Mouse (Mus musculus) adipocyte (in vitro differentiated cells): ENCODE results near the gene Slc44a3.

Source experiments
- DNase-seq: peaks from one replicate; pipeline ENCODE4 v3.0.0-alpha.2; 2016; ENCODE audit warnings: low spot score

Slc44a3 gene

DNA sequence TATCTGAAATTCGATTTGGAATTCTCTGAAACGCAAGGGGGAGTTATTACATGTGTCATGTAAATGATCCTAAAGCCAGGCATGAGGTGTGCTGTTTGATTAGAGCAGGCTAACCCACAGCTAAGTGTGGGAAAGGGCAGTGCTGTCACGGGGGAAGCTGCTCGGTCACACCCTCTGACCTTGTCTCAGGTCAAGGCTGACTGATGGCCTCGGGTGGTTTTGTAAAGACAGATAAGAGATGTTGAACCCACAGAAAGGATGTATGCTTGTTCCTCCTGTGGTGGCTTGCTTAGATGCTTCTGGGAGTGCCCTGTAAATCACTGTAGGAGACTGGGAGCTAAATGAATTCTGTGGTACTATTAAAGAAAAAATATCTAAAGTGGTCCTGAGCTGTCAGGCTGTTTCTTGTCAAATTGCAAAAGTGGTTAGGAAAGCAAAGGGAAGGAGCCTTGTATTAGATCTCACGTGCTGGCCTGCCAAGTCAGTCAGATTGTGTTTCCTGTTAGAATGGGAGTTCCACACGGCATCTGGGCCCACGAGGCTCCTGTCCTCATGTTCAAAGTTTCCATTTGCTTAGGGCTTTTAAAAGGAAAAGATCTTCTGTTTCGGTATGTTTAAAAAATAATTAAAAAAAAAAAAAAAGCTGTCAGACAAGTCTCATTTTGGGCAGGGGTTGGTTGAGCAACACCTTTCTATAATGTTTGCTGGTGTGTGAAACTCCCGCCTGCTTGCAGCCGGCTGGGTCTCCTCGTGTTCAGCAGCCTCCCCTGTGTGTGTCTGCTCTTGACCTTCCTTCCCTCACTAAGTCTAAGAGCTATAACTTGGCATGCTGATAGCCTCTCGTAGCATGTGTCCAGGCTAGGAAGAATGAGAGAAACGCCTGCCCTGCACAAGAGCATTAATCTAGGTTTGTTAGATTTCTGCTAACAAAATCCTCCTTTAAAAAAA, 73.4 kb downstream of the Slc44a3 start:
- no peak for DNase-seq

DNA sequence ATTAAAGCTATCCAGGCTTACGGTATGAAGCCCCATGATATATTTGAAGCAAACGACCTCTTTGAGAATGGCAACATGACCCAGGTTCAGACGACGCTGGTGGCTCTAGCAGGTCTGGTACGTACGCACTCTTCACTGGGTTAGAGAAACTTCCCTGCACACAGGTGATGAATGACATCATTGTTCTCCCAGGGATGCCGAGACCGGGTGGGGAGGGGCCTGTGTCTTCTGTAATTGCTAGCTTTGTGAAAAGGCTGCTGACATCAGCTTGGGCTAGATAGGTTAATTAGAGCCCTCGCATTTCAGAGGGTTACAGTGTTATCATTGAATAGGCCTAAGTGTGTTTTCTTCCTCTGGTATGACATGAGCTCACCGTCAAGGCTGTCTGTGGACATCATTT, 80.8 kb downstream of the Slc44a3 start:
- DNase-seq, result no peak

DNA sequence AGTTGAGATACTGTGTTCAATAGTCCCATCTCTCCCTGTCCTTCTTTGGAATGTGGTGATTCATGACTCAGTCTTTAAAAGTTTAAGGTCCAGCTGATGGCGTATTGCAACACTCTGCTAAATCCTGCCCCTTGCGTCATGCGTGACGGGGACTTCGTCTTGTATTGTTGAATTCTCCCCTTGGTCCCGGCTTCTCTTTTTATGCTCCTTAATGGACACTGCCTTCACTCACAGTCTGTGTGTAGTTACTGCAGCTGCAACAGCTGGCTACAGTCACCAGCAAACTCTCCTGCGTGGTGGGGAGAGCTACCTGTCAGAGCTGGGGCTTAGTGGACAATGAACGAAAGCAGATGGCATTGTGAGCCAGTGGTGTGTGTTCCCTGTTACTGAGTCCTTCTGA, 82.7 kb downstream of the Slc44a3 start:
- no peak for DNase-seq

DNA sequence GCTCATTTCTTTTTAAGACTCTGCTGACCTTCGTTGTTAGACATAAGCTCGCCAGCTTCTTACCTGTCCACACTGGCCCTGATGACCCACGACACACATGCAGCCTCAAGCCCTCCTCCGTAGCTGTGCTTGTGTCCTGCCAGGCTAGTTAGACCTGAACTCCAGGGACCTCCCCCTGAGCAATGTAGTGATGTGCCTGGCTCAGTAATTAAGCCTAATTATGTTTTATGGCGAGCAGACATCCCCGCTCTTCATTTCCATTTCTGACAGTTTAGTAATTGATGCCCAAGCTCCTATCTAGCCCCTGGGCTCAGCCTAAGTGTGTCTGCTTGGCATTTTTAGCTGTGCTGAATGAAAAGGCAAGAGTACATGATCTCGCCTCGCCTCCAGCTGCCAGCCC, 83.6 kb downstream of the Slc44a3 start:
- DNase-seq, result no peak

DNA sequence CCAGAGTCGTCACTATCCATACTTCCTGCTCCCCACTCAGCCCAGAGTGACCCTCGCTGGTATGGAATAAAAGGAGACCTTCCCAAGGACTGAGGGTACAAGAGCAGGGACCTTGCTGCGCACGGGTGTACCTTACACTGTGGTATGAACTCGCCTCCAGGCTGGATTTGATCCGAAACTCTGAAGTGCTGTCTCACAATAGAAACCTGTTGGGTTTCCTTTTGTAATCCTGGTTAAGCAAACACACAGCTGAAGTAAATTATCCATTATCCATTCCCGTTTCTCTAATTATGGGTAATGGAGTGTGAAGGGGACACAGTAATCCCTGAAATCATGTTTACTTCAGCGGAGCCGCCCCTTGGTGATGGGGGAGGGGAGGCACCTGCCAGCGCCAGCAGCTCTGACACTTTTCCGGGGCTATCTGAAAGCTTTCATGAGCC, 84.2 kb downstream of the Slc44a3 start:
- DNase-seq, result no peak

DNA sequence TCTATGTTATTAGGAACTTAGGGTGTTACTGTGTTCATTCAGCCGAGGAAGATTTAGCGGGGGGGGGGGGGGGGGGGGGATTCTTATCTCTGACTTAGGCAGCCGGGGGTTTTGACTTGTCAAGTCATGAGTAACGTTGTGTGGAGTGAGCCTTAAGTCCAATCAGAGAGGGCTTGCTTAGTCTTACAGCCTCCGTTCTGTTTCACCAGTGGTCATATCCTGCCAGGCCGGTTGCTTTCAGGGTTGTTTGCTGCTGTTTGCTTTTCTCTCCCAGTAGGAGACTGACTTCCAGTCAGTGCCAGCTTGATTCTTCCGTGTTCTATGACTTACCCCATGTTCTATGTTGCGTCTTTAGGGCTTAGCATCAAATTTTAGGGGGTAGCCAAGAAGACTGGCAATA, 85.8 kb downstream of the Slc44a3 start:
- DNase-seq, result no peak

DNA sequence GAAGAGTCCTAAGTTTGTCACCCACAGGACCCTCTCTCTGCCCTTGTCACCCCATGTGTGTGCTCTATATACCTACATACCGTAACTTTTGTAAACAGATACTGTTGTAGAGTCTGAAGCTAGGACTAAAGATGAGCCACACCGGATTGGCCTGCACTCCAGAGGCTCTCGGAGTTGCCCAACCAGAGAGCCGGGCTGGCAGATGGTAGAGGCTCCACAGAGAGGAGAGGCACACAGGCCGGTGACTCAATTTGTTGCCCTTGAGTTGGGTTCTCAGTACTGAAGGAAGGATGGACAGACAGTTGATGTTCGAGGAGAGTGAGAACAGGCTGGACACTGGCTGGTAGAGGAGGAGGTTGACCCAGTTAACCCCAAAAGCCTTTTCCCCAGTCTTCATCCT, 87.8 kb downstream of the Slc44a3 start:
- no peak for DNase-seq

DNA sequence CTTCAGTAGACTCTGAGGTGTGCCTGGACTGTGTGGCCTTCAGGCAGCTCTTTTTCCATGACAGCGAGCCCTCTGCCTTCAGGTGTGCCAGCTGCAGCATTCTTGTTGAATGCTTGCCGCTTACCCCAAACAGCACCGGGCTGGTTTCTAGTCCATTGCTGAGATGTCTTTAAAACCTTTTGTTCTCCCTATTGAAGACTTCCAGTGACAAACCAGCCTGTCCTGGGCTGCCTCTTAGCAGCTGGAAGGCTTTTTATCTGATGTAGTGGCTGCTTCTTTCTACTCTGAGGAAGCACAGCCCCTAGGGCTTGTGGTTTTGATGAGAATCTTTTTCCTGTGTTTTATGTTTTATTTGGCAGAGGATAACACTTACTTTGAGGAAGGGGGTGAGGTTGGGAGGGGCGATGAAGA, 88.3 kb downstream of the Slc44a3 start:
- DNase-seq, result no peak

DNA sequence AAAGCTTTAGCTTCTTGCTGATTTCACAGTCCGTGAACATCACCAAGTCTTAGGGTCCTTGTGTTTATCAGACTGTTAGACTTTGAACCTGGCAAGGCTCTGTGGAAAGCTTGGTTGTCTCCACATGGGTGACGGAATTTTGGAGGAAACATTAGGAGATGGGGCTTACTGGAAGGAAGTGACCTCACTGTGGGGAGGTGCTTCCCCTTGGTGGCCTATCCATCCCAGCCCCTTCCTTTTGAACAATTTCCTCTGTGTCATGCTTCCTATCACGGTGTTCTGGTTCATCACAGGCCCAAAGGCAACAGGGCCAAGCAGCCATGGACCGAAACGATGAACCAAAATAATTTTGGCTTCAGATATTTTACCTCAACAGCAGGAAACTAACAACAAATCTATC, 89.9 kb downstream of the Slc44a3 start:
- DNase-seq, result no peak

DNA sequence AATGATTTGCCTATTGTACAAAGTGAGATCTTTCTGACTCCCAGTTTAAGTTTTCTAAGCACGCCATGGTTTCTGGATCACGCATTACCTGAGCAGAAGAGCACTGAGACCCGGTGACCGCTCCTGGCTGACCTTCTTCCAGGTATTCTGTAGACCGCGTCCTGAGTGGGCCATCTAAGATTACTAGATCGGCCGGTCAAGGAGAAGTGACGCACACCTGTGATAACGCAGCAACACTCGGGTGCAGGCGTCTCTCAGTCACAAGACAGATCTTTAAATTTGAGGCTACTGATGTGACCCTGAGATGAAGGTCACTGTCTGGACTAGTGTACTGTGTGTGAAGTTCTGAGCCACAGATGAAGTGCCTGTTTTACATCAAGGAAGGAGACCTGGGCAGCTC, 90.7 kb downstream of the Slc44a3 start:
- no peak for DNase-seq

DNA sequence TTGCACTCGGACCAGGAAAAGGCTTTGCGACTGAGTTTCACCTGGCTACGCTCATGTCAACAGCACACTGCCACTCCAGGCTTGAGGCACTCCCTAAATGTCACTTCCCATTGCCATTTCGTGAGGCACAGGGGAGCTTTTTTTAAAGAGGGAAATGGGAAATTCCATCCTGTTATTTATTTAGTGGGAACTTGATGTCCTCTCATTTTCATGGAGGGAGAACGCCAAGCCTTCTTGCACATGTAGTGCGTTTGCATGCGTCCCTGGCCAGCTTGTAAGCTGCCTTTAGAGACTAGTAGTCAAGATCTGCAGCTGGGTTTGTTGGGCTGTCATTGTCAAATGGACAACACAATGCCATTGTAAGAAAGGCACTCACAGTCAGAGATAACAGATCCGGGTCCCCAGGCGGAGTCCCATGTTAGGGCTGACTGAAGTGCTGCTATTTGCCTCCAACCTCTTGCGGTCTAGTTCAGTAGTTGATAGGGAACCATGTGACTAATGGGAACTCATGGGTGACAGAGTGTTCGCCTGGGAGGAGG, 92.5 kb downstream of the Slc44a3 start:
- no peak for DNase-seq

DNA sequence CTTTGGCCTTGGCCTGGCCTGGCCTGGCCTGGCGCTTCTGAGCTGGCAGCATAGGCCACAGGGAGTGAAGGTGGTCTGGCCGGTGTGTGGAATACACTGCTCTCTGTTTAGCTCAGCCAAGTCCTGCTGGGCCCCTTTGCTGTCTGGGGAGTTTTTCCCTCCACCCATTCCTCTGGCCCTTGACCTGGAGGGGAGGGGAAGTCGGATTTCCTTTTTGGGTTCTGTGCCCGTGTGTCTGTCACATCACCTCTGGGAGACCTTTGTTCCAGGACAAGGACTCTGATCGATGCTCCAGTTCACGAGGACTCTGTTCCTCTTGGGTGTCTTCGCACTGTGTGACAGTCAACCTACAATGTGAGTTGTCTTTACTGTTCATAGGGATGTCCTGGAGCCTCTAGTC, 94.2 kb downstream of the Slc44a3 start:
- no peak for DNase-seq

DNA sequence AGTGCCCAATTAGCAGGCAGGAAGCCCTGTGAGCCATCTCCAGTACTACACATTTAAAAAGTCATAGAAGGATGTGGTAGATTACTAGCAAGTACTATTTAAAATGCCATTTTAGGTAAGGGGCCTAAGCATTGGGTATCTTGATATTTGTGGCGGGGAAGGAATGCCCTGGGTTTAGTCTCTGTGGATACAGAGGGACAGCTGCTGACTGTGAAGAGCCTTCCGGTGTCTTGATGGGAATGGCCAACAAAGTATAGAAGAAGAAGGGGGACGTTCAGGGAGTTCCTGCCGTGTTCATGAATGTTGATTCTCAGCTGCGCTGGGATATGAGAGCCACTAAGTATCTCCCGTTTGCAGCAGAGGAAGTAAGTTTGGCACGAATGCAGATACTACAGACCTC, 95.1 kb downstream of the Slc44a3 start:
- DNase-seq, result no peak

DNA sequence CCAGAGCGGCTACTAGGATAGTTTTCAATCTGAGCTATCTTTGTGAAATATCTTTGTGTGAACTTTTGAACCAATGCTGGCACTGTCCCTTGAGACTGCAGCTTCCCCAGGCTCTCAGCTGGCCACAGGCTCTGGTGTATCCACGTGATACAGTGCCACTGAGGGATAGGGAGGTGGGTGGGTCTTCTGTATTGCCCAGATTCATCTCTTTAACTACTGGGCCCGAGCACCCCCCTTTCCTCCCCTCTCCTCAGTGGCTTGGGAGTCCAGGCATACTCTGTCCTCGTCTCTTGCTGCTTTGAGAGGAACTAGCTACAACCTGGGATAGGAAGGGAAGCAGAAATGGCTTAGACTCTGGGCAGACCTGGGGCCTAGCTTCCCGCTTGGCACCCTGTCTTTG, 96.9 kb downstream of the Slc44a3 start:
- no peak for DNase-seq

DNA sequence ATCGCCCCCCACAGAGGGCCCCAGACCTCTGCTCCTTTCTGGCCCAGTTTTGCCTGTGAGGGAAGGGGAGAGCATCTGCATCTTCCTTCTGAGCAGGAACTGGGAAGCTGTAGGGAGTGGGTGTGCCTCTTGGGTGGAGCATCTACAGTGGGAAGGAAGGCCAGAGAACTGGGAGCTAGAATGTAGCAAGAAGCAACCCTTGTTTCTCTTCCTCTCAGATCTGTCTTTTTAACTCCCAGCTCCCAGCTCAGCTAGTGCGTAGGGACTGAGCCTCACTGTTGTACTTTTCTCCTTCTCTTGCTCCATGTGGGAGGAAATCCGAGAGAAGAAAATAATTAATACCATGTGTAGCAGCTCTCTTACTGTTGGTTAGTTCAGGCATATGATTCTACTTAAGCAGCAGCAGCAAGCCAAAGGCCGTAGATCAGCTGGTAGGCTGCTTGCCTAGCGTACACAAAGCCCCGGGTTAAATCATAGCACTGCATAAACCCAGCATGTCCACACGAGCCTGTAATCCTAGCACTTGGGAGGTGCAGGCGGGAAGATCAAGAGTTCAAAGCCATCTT, 98.2 kb downstream of the Slc44a3 start:
- DNase-seq, result peak; percentile 61

DNA sequence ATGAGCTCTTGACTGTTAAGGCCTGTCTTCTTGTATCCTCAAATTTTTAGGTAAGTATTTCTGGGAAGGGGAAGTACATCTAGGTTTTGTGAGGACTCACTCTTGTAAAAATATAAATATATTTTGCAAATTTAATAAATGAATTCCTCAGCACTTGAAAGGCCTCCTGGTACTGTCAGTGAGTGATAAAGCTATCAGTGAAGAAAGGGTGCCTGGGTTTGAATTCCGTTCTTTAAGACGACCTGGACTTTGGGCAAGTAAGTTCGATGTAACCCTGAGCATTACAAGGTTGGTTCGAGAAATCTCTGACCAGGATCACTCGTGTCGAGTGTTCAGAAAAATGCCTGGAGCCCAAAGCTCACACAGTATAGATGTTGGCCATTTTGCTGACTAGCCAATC, 98.8 kb downstream of the Slc44a3 start:
- no peak for DNase-seq

DNA sequence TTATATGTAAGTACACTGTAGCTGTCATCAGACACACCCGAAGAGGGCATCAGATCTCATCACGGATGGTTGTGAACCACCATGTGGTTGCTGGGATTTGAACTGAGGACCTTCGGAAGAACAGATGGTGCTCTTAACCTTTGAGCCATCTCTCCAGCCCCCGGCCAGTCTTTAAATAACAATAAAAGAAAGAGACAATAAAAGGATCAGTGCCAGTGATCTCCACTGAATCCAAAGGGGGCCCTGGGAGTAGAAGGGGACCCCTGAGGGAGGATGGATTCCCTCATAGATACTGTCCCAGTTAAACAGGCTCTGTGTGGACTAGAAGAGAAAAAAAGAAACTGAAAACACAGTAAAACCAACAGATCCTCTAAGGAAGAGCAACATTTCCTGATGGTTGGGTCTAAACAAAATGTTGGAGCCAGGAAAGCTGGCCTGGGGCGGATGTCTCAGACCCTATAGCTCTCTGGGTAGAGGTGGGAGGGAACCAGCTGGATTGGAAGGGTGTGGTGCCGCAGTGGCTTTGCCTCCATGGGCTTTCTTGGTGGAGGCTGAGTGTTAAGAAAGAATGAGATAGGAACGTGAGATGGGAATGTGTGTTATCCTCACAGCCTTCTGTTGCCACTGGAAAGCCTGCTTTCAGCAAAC, 101.8 kb downstream of the Slc44a3 start:
- no peak for DNase-seq

DNA sequence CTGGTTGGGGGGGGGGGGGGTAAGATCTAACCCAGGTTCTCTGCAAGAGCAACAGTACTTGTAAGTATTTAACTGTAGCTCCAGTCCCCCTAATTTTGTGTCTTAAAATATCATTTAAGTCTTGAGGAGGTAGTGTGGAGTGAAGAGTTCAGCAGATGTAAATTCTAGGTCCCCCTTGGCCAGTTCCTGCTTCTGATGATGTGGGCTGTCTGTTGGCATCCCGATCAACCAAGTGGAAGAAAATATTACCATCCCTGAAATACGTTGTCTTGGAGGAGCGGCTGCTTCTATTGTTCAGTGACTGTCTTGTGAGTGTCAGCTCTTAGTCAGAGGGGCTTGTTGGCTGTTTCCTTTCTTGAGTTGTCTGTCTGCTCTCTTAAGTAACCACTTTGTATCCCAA, 102.7 kb downstream of the Slc44a3 start:
- DNase-seq, result no peak

DNA sequence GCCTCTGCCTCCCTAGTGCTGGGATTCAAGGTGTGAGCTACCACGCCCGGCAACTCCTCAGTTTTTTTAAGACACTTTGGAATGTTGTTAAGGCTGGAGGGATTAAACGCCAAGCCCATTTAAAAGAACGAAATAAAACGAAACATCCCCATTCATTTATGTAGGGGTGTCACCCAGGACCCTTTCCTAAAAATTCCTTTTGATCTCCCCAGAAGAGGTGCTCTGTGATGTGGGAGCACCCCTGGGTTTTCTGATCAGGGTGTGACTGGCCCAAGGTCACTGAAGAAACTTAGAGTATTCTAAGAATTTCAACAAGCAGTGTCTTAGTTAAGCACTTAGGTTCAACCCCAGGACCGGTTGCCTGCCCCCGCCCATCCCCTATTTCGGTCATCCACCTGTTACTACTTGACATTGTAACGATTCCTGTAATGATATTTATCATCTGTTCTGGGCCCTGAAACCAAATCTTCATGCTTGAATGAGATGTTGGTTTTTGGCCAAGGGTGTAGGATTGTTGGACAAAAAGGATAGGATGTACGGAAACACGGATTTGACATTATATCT, 103.4 kb downstream of the Slc44a3 start:
- no peak for DNase-seq

DNA sequence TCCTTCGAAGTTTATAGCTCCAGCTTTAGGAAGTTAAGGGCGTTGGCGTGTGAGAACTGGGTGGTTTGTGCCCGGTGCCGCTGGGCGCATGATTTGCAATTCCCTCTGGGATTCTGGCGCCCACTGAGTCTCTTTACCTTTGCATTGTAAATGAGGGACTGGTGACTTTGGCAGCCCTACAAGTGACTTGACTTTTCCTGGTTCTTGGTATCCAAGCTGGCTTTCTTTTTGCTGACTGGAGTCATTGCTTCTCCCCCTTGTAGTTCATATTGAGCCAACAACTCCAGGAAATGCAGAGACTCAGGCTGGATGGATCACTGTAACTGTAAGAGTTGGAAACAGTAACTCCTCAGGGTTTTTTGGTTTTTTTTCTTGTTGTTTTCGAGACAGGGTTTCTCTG, 104.0 kb downstream of the Slc44a3 start:
- DNase-seq, result peak; percentile 58

DNA sequence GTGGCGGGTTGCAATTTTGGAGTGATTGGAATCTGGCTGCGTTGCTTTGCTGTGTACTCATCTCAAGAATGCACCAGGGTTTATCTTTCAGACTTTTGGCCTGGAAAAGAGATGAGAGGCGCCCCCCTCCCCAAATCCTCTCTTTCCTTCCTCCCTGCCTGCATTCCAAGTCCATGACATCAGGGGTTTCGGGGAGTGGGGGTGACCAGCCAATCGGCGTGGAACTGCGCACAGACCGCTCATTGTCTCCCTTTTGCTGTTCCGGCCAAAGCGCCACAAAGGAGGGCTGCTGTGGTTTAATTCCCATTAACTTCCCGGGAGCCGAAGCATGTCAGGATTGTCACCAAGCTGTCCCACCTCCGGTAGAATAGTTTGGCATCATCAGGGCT, 104.7 kb downstream of the Slc44a3 start:
- DNase-seq, result peak; percentile 62
